Mouse (Mus musculus): ENCODE results near the gene E030018B13Rik.

Gene E030018B13Rik

DNA sequence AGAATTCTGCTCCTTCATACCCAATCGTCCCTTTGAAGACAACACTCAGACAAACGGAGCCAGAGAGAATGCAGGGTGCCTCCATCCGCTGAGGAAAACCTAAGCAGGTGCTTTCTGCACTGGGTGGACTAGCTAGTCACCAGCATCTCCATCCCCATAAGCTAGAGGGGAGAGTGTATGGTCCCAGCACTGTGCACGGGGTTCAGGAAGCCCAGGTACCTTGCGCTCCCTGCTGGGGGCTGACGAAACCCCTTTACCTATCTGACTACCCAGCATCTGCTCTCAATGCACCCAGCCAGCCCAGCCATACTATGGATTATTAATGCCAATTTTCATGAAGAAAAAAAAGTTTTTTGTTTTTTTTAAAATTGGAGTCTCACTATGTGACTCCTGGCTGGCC, 47.5 kb downstream of the E030018B13Rik start:
- DNase-seq (ENCODE audit: low read depth, low spot score) = no peak

- no peak for DNase-seq (ENCODE audit: low read depth, low spot score)
Measured at GRCm38 (mm10) chr7:63965135-63965534, 48.5 kb downstream of the E030018B13Rik start.

- DNase-seq (ENCODE audit: low read depth, low spot score) = no peak
Measured at GRCm38 (mm10) chr7:63965635-63966418, 49.2 kb downstream of the E030018B13Rik start.

GRCm38 (mm10) chr7:63969941-63970340, 53.3 kb downstream of the E030018B13Rik start:
- DNase-seq (ENCODE audit: low read depth, low spot score) = no peak
